Mouse (Mus musculus) kidney, postnatal 0 days (tissue): ENCODE results near the gene Tmub1. TPM values are rescaled to one million over a fixed set of nuclear protein-coding genes. Genes with fewer than 3 reads are reported as not detected.
A peak's percentile ranks its signal among the peaks of the same experiment; 100 is the strongest.

ENCODE experiments used
- ATAC-seq: fragments of 200-750 bp; cut with Nextera tagmentation; replicated peaks from 2 replicates; pipeline ENCODE4 v1.8.0; 2017; ENCODE audit warnings: low read depth, moderate number of reproducible peaks, moderate TSS enrichment, moderate library complexity; ENCODE audit not compliant: low FRiP score
- DNase-seq: peaks from one replicate; pipeline ENCODE4 v3.0.0-alpha.2; 2016; ENCODE audit warnings: low spot score
- H3K27ac ChIP-seq: fragments of 300-500 bp; sonication (generic); 2 replicates; pipeline ENCODE4 v1.5.1; 2014; ENCODE audit warnings: mild to moderate bottlenecking
- H3K27me3 ChIP-seq: fragments of 300-500 bp; sonication (generic); 2 replicates; pipeline ENCODE4 v1.6.1; 2014; ENCODE audit warnings: low read length, mixed read lengths; ENCODE audit not compliant: insufficient read depth
- H3K36me3 ChIP-seq: fragments of 300-500 bp; sonication (generic); 2 replicates; pipeline ENCODE4 v1.6.1; 2014; ENCODE audit warnings: low read length, mixed read lengths; ENCODE audit not compliant: insufficient read depth
- H3K4me1 ChIP-seq: fragments of 300-500 bp; sonication (generic); replicated peaks from 2 replicates; pipeline ENCODE4 v1.6.1; 2014; ENCODE audit warnings: antibody characterized with exemption, low read length, mixed read lengths; ENCODE audit not compliant: insufficient read depth
- H3K4me2 ChIP-seq: fragments of 300-500 bp; sonication (generic); 2 replicates; pipeline ENCODE4 v1.6.1; 2014; ENCODE audit warnings: mild to moderate bottlenecking, low read length, moderate library complexity, mixed read lengths
- H3K4me3 ChIP-seq: fragments of 300-500 bp; sonication (generic); replicated peaks from 2 replicates; pipeline ENCODE4 v1.5.1; 2014; ENCODE audit warnings: low read depth, low read length
- H3K9ac ChIP-seq: fragments of 300-500 bp; sonication (generic); 2 replicates; pipeline ENCODE4 v1.6.1; 2014; ENCODE audit warnings: low read depth, low read length
- H3K9me3 ChIP-seq: fragments of 300-500 bp; sonication (generic); replicated peaks from 2 replicates; pipeline ENCODE4 v1.6.1; 2016; ENCODE audit warnings: low read length, inconsistent platforms, mixed read lengths
- CTCF ChIP-seq: IDR thresholded peaks from 2 replicates; pipeline ENCODE4 v1.5.1; 2016; ENCODE audit warnings: antibody characterized with exemption, low read depth, mild to moderate bottlenecking, moderate library complexity
- WGBS: fragments of 180-500 bp; shearing (Covaris S2); extraction: QIAGEN DNeasy Blood & Tissue Kit; methylation state at CpG from one replicate; pipeline ENCODE4 v1.1.7; 2014; 5-methylcytosine and 5-hydroxymethylcytosine counted together
- polyA plus RNA-seq: library from polyadenylated mRNA; unstranded; fragments of >200 nt; fragmentation: Nextera tagmentation; extraction: Ambion mirVana; gene quantifications from 2 replicates; pipeline ENCODE4 v1.2.1, GENCODE M21; 2015

The Tmub1 gene
- polyA plus RNA-seq, 1 experiment from 2014 or later: 28.0 TPM

GRCm38 (mm10) chr5:24466762-24467161 is 19.1 kb upstream of the Tmub1 start:
- no peak for TF ChIP-seq CTCF
- Histone ChIP-seq H3K4me1 (no peaks in the 10 kb centered on the region), H3K4me2 (no peak overlapping the region), H3K36me3 (peaks cover under 1% of the 10 kb centered on the region; the same call in 1 of the 2 replicates), H3K9me3 (no peaks in the 10 kb centered on the region), H3K27me3 (no peaks in the 10 kb centered on the region), H3K9ac (no peak overlapping the region), H3K27ac (no peak overlapping the region), H3K4me3 (no peak overlapping the region)
- DNase-seq (no peak), ATAC-seq (no peak)
- 72% methylated on average over 12 of the region's 12 CpGs for WGBS

DNA sequence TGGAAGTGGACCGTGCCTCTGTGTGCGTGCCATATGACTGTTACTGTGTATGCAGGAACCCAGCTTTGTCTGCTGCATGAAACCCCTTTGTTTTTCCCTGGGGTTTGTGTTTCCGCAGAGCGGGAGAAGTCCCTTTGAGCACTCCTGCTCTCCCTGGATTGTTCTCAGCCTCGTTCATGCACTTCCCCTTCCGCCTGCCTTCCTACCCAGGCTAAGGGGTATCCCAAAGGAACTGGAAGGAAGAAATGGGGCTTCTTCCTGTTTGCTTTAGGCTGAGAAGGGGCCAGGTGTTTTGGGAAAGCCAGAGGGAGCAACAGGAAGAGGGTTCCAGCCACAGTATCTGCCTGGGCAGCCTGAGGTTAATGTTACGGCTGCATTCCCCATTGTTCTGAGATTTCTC is 8.0 kb upstream of the Tmub1 start:
- TF ChIP-seq CTCF: no peak
- Histone ChIP-seq H3K4me2 (no peak overlapping the region), H3K4me3 (no peak overlapping the region), H3K27ac (peak overlapping the region; percentile 21; the same call in 1 of the 2 replicates), H3K9me3 (no peaks in the 10 kb centered on the region), H3K9ac (no peak overlapping the region), H3K4me1 (peaks cover 21% of the 10 kb centered on the region), H3K27me3 (no peaks in the 10 kb centered on the region), H3K36me3 (0 out of 2 replicates have a peak, but pooled peaks cover 3% of the 10 kb centered on the region)
- ATAC-seq (no peak), DNase-seq (no peak)
- 70% methylated on average over 7 of the region's 7 CpGs for WGBS

- H3K4me1 ChIP-seq: peaks cover 21% of the 10 kb centered on the region
- H3K4me3 ChIP-seq: no peak overlapping the region
- no peak overlapping the region for H3K9ac ChIP-seq
- DNase-seq (no peak), ATAC-seq (no peak)
- 0 out of 2 replicates have a peak overlapping the region, but pooled peaks have one; percentile 21 for H3K27ac ChIP-seq
- no peak overlapping the region for H3K4me2 ChIP-seq
- 60% methylated on average over 3 of the region's 3 CpGs for WGBS
- H3K36me3 ChIP-seq: 0 out of 2 replicates have a peak, but pooled peaks cover 3% of the 10 kb centered on the region
- no peaks in the 10 kb centered on the region for H3K27me3 ChIP-seq
- no peaks in the 10 kb centered on the region for H3K9me3 ChIP-seq
- no peak for TF ChIP-seq CTCF
Measured at GRCm38 (mm10) chr5:24455076-24455475, 7.4 kb upstream of the Tmub1 start.

- no peak for TF ChIP-seq CTCF
- H3K27ac ChIP-seq: no peak overlapping the region
- H3K9ac ChIP-seq: 0 out of 2 replicates have a peak overlapping the region, but pooled peaks have one; percentile 23
- H3K9me3 ChIP-seq: no peaks in the 10 kb centered on the region
- DNase-seq (no peak), ATAC-seq (no peak)
- 0 out of 2 replicates have a peak, but pooled peaks cover 3% of the 10 kb centered on the region for H3K36me3 ChIP-seq
- H3K4me1 ChIP-seq: peaks cover 21% of the 10 kb centered on the region
- WGBS: 12% methylated on average over 2 of the region's 2 CpGs
- H3K4me3 ChIP-seq: no peak overlapping the region
- H3K4me2 ChIP-seq: peak overlapping the region; percentile 97
- H3K27me3 ChIP-seq: no peaks in the 10 kb centered on the region
Measured at GRCm38 (mm10) chr5:24453985-24454303, 6.3 kb upstream of the Tmub1 start.

DNA sequence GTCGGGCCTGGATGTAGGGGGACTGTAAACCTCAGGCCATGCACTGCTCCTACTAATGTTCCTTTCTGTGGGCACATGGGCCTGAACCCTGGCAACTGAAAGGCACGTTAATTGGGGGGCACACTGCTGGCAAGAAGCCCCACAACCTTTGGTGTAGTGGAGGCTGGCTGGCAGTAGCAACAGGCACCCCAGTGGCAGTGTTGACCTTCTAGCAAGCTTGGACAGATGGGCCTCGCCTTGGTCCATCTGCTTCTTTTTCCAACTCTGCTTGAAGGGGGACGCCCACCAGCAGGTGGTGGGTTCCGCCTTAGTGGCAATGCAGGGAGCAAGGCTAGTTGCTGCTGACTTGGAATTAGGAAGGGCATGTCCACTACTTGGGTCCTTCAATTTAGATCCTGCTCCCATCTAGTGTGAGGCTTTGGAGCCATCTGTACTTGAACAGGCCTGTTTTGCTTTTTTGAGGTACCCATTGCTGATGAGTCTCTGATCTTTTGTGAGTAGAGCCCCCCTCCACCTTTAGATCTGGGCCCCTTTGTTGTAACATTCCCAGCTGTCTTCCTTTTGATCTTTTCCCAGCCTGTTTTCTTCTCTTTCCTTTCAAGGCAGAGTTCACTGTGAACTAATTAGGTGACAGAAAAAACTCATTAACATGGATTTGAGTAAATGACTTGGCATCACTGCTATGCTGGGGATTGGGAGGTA is 5.8 kb upstream of the Tmub1 start:
- Histone ChIP-seq H3K4me2 (peak overlapping the region; percentile 97), H3K4me1 (peaks cover 21% of the 10 kb centered on the region), H3K27me3 (no peaks in the 10 kb centered on the region), H3K9ac (peak overlapping the region; percentile 77), H3K36me3 (0 out of 2 replicates have a peak, but pooled peaks cover 3% of the 10 kb centered on the region), H3K9me3 (no peaks in the 10 kb centered on the region), H3K27ac (no peak overlapping the region), H3K4me3 (peak overlapping the region; percentile 74)
- DNase-seq: no peak
- TF ChIP-seq CTCF: no peak; the same call in 1 of the 2 replicates
- 17% methylated on average over 5 of the region's 5 CpGs for WGBS
- ATAC-seq: no peak

- peak overlapping the region; percentile 86 for H3K27ac ChIP-seq
- peaks cover 24% of the 10 kb centered on the region for H3K4me1 ChIP-seq
- WGBS: 1% methylated on average over 29 of the region's 29 CpGs
- DNase-seq (peak; percentile 37), ATAC-seq (no peak; the same call in 1 of the 2 replicates)
- H3K9ac ChIP-seq: peak overlapping the region; percentile 77
- peak overlapping the region; percentile 74 for H3K4me3 ChIP-seq
- H3K27me3 ChIP-seq: no peaks in the 10 kb centered on the region
- no peaks in the 10 kb centered on the region for H3K36me3 ChIP-seq
- no peaks in the 10 kb centered on the region for H3K9me3 ChIP-seq
- no peak for TF ChIP-seq CTCF
- peak overlapping the region; percentile 97 for H3K4me2 ChIP-seq
Measured at GRCm38 (mm10) chr5:24452691-24453233, 5.1 kb upstream of the Tmub1 start.
